Mouse (Mus musculus): ENCODE data around the gene Slc25a35.

Gene Slc25a35

GRCm38 (mm10) chr11:68982639-68983369 is 14.9 kb downstream of the Slc25a35 start:
- TF ChIP-seq GATA4 (IDR thresholded peaks at IDR 0.05; ENCODE audit: insufficient replicate concordance, low read length) = no peak

GRCm38 (mm10) chr11:68987365-68987882 is 19.5 kb downstream of the Slc25a35 start:
- TF ChIP-seq GATA4 (IDR thresholded peaks at IDR 0.05; ENCODE audit: insufficient replicate concordance, low read length) = no peak

GRCm38 (mm10) chr11:68988341-68988740 is 20.4 kb downstream of the Slc25a35 start:
- no peak for TF ChIP-seq GATA4 (IDR thresholded peaks at IDR 0.05; ENCODE audit: insufficient replicate concordance, low read length)

- no peak for TF ChIP-seq GATA4 (IDR thresholded peaks at IDR 0.05; ENCODE audit: insufficient replicate concordance, low read length)
Observed at GRCm38 (mm10) chr11:68993122-68993521, 25.2 kb downstream of the Slc25a35 start.

- no peak for TF ChIP-seq GATA4 (IDR thresholded peaks at IDR 0.05; ENCODE audit: insufficient replicate concordance, low read length)
Observed at GRCm38 (mm10) chr11:68994377-68994776, 26.4 kb downstream of the Slc25a35 start.

GRCm38 (mm10) chr11:68997080-68997479 is 29.1 kb downstream of the Slc25a35 start:
- TF ChIP-seq GATA4 (IDR thresholded peaks at IDR 0.05; ENCODE audit: insufficient replicate concordance, low read length) = no peak

- TF ChIP-seq GATA4 (IDR thresholded peaks at IDR 0.05; ENCODE audit: insufficient replicate concordance, low read length) = no peak
Observed at GRCm38 (mm10) chr11:69003592-69003991, 35.7 kb downstream of the Slc25a35 start.

GRCm38 (mm10) chr11:69005193-69005592 is 37.3 kb downstream of the Slc25a35 start:
- no peak for TF ChIP-seq GATA4 (IDR thresholded peaks at IDR 0.05; ENCODE audit: insufficient replicate concordance, low read length)

GRCm38 (mm10) chr11:69008182-69009121 is 40.5 kb downstream of the Slc25a35 start, which contains the start of gene Pfas:
TSS of gene Pfas (minus strand) at chr11:69008460.
- TF ChIP-seq GATA4 (IDR thresholded peaks at IDR 0.05; ENCODE audit: insufficient replicate concordance, low read length) = peak; percentile 67; the same call in 1 of the 2 replicates

GRCm38 (mm10) chr11:69009508-69009907 is 41.6 kb downstream of the Slc25a35 start:
- no peak for TF ChIP-seq GATA4 (IDR thresholded peaks at IDR 0.05; ENCODE audit: insufficient replicate concordance, low read length)

- no peak for TF ChIP-seq GATA4 (IDR thresholded peaks at IDR 0.05; ENCODE audit: insufficient replicate concordance, low read length)
Observed at GRCm38 (mm10) chr11:69010400-69011323, 42.7 kb downstream of the Slc25a35 start.

GRCm38 (mm10) chr11:69012071-69012601 is 44.2 kb downstream of the Slc25a35 start:
- TF ChIP-seq GATA4 (IDR thresholded peaks at IDR 0.05; ENCODE audit: insufficient replicate concordance, low read length) = no peak; the same call in 1 of the 2 replicates

GRCm38 (mm10) chr11:69015644-69016441 is 47.9 kb downstream of the Slc25a35 start, which contains the start of gene Ctc1:
TSS of gene Ctc1 (plus strand) at chr11:69015911.
- TF ChIP-seq GATA4 (IDR thresholded peaks at IDR 0.05; ENCODE audit: insufficient replicate concordance, low read length) = no peak

Data from liver, adult (tissue).